Mouse (Mus musculus) embryonic fibroblast, embryonic 13.5 days (primary cell): ENCODE data around the gene Cic. TPM values are rescaled to one million over a fixed set of nuclear protein-coding genes. Genes with fewer than 3 reads are reported as not detected.
A peak's percentile ranks its signal among the peaks of the same experiment; 100 is the strongest.
"Not testable (repeated sequence)": the region's sequence is repeated elsewhere in the genome, so short reads cannot be mapped to it uniquely, and the experiment has no call there.

ENCODE experiments used
- H3K27ac ChIP-seq: 2 replicates; pipeline ENCODE4 v1.5.1; 2012; ENCODE audit warnings: low read length, control low read depth, inconsistent platforms; ENCODE audit not compliant: insufficient read depth
- H3K4me1 ChIP-seq: 2 replicates; pipeline ENCODE4 v1.6.1; 2011; ENCODE audit warnings: low read length; ENCODE audit not compliant: control insufficient read depth, insufficient read depth
- H3K4me3 ChIP-seq: 2 replicates; pipeline ENCODE4 v1.5.1; 2011; ENCODE audit warnings: mild to moderate bottlenecking, control low read depth, low read length; ENCODE audit not compliant: insufficient read depth
- CTCF ChIP-seq: IDR thresholded peaks from 2 replicates; pipeline ENCODE4 v1.5.1; 2011; ENCODE audit warnings: mild to moderate bottlenecking, control low read depth, low read length, moderate library complexity, borderline replicate concordance; ENCODE audit not compliant: insufficient read depth
- POLR2A ChIP-seq: IDR thresholded peaks from 2 replicates; pipeline ENCODE4 v1.6.1; 2011; ENCODE audit warnings: low read depth, mild to moderate bottlenecking, control low read depth, low read length, moderate library complexity
- polyA plus RNA-seq: library from polyadenylated mRNA; stranded (reverse); fragments of >200 nt; gene quantifications from 2 replicates; pipeline ENCODE4 v1.2.4, GENCODE M21; 2011; ENCODE audit warnings: low read depth; ENCODE audit not compliant: missing spikeins, insufficient read length

Cic gene
- polyA plus RNA-seq, 1 experiment: 152 TPM

DNA sequence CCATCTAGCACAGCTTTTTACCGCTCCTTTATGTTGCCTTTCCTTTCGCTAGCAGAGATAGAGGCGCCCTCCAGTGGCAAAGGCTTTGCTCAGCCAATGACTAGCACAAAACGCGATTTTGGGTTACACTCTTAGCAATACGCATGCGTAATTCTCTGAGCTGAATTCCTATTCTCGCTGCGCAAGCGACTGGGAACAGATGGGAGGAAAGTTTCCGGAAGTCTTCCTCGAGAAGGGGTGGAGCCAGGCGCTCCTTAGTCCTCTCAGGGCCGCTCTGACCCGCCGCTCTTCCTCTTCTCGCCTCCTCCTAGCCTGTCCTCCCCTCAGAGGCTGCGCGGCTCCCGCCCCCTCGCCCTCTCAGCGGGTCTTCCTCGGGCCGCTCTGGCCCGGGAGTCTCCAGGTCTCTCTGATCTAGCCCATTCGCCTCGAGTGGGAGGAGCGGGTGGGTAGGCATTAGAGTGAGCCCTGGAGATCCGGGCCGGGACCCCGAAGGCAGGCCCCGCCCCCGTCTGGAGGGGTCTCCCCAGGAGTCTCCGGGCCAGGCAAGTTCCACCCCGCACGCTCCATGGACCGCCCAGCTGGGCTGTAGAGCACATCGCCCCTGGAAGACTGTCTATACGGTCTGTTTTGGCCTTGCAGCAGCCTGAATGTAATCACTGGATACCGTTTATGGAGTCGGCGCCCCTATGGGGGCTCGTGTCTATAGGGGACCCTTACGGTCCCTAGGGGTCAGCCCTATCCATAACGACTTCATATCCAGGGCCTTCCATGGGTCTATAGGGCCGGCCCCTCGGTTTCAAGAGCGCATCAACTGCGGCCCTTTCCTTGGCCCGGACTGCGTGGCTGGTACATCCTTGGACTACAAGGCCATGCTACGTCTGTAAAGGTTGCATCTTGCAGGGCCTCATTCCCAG, 49.3 kb downstream of the Cic start, which contains the start of gene Megf8:
Gene Megf8 (plus strand): TSS at position 633 of the 914 bp plus-strand sequence.
- TF ChIP-seq CTCF (peak; percentile 70; the same call in 1 of the 2 replicates), POLR2A (peak; percentile 66)
- Histone ChIP-seq H3K4me1 (no peaks in the 10 kb centered on the region; the same call in 1 of the 2 replicates), H3K4me3 (peak within 1 kb of the TSS; percentile 72), H3K27ac (peak within 1 kb of the TSS; percentile 39)

DNA sequence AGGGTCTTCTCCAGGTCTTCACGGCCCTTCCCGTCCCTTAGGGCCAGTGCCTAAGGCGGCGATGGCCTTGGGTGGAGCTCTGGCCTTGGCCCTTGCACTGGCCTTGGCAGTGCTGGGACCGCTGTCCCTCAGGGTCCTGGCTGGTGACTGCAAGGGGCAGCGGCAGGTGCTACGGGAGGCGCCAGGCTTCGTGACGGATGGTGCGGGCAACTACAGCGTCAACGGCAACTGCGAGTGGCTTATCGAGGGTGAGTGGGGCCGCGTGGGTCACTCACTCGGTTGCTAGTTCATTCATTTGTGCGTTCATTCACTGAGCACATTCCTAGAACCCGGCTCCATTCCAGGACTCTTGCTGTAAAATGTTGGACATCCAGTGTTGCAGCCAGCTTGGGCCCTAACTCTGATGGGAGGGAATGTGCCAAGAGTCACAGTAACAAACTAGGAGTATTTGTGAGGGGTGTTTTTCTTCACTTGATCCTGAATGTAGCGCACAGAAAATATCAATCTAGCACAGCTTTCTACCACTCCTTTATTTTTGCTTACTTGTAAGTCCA, 50.0 kb downstream of the Cic start:
- Histone ChIP-seq H3K27ac (peak overlapping the region; percentile 39), H3K4me1 (no peaks in the 10 kb centered on the region; the same call in 1 of the 2 replicates), H3K4me3 (peak overlapping the region; percentile 72)
- no peak for TF ChIP-seq CTCF
- no peak; the same call in 1 of the 2 replicates for TF ChIP-seq POLR2A

DNA sequence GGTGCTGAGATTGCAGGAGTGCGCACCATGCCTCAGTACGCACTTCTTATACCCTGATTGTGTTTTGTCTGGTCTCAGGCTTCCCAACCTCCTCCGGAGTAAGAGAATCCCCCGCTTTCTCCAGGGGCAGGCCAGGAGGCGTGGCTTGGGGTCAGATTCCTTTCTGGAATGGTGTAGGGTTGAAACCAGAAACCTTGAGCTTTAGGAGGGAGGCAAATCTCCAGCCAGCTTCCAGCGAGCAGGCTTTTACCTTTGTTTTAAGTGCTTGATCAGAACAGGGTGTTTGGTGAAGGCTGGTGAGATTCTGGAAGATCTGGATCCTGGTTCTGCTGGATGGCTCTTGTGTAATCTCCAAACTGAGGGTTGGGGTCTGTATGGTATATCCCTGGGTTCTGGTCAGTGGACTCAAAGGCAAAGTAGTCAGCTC, 54.6 kb downstream of the Cic start:
- TF ChIP-seq POLR2A: peak; percentile 65
- TF ChIP-seq CTCF: no peak
- Histone ChIP-seq H3K4me1 (peaks cover 4% of the 10 kb centered on the region), H3K27ac (peak overlapping the region; percentile 92), H3K4me3 (peak overlapping the region; percentile 24; the same call in 1 of the 2 replicates)

GRCm38 (mm10) chr7:25323219-25323618, 55.7 kb downstream of the Cic start:
- no peak for TF ChIP-seq POLR2A
- TF ChIP-seq CTCF: no peak
- H3K27ac ChIP-seq: no peak overlapping the region
- H3K4me1 ChIP-seq: peaks cover 4% of the 10 kb centered on the region
- no peak overlapping the region for H3K4me3 ChIP-seq

DNA sequence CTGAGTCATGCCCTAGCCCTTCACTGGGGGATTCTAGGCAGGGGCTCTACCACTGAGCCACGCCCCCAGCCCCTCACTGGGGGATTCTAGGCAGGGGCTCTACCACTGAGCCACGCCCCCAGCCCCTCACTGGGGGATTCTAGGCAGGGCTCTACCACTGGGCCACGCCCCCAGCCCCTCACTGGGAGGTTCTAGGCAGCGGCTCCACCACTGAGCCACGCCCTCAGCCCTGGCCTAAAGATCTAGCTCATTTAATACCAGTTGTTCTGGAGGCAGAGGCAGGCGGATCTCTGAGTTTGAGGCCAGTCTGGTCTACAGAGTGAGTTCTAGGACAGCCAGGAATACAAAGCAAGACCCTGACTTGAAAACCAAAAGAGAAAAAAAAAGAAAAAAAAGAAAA, 57.9 kb downstream of the Cic start:
- not testable (repeated sequence) for H3K4me1 ChIP-seq, H3K4me3 ChIP-seq, H3K27ac ChIP-seq

GRCm38 (mm10) chr7:25326233-25326632, 58.7 kb downstream of the Cic start:
- no peak for TF ChIP-seq POLR2A
- TF ChIP-seq CTCF: no peak
- Histone ChIP-seq H3K4me1 (peaks cover 4% of the 10 kb centered on the region), H3K27ac (no peak overlapping the region), H3K4me3 (no peak overlapping the region)

- TF ChIP-seq CTCF: peak; percentile 97
- no peak for TF ChIP-seq POLR2A
- Histone ChIP-seq H3K27ac (no peak overlapping the region), H3K4me3 (no peak overlapping the region), H3K4me1 (no peaks in the 10 kb centered on the region)
Observed at GRCm38 (mm10) chr7:25333596-25334307, 66.2 kb downstream of the Cic start.

DNA sequence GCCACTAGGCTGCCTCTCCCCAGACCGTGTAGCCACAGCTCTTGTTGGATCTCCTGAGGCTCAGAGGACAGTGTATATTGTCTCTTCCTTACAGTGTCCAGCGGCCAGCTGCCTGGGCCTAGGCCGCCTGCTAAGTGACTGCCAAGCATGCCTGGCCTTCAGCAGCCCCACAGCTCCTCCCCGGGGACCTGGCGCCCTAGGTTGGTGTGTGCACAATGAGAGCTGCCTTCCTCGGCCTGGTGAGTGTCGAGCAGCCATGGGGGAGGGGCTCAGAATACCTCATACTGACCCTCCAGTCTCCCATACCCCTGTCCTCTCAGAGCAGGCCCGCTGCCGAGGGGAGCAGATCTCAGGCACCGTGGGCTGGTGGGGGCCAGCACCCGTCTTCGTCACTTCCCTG, 67.0 kb downstream of the Cic start:
- no peak overlapping the region for H3K4me3 ChIP-seq
- H3K27ac ChIP-seq: no peak overlapping the region
- H3K4me1 ChIP-seq: no peaks in the 10 kb centered on the region
- no peak for TF ChIP-seq POLR2A
- TF ChIP-seq CTCF: no peak

- TF ChIP-seq CTCF (no peak), POLR2A (no peak)
- no peak overlapping the region for H3K4me3 ChIP-seq
- no peaks in the 10 kb centered on the region for H3K4me1 ChIP-seq
- no peak overlapping the region for H3K27ac ChIP-seq
Observed at GRCm38 (mm10) chr7:25339329-25339728, 71.8 kb downstream of the Cic start.
